Mouse (Mus musculus) mesoderm, embryonic 11.5 days (tissue): ENCODE results near the gene Mrgprb3.

ENCODE experiments used
- DNase-seq: peaks from one replicate; pipeline ENCODE4 v3.0.0-alpha.2; 2012; ENCODE audit warnings: low read depth, low spot score

Mrgprb3 gene

DNA sequence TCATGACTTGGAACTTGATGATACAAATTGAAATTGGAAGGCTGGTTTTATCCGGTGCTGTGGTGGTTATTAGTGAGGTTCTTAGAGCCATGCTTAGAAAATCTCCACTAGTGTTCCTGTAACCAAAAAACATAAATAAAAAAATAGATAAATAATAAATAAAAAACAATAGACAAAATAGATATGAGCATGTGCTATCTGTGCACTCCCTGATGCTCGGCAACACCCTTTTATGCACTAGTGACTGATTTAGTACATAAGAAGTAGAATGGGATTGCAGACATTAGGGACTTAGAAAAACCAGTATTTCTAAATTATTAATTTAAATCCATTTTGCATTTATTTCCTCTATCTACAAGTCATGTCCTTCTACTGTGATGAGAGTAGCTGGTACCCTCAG lies at the start of gene Mrgprb3:
Gene Mrgprb3, minus strand, starts transcription at position 101 of the 400 bp plus-strand sequence.
- DNase-seq = no peak
